Mouse (Mus musculus): Measurements from ENCODE around the gene E030018B13Rik.

- TF ChIP-seq POLR2A (IDR thresholded peaks at IDR 0.05; ENCODE audit: insufficient read depth, low read depth, low read length) (no peak), CTCF (IDR thresholded peaks at IDR 0.05) (no peak)
Measured at GRCm38 (mm10) chr7:63875686-63876085, 41.0 kb upstream of the E030018B13Rik start.

Measured in heart, adult 2 months (tissue).